Mouse (Mus musculus): ENCODE measurements around the gene Metap2.

GRCm38 (mm10) chr10:93908540-93908939, 11.6 kb upstream of the Metap2 start:
- no peak for TF ChIP-seq POLR2A (IDR thresholded peaks at IDR 0.05; ENCODE audit: low read depth, low read length)
- TF ChIP-seq CTCF (IDR thresholded peaks at IDR 0.05; ENCODE audit: extremely low read depth, insufficient read length, insufficient replicate concordance, low read depth, low read length), result no peak
